Mouse (Mus musculus): ENCODE data around the gene Trabd. TPM values are rescaled to one million over a fixed set of nuclear protein-coding genes. Genes with fewer than 3 reads are reported as not detected.

Gene Trabd
- polyA plus RNA-seq, 1 experiment: 68.2 TPM

DNA sequence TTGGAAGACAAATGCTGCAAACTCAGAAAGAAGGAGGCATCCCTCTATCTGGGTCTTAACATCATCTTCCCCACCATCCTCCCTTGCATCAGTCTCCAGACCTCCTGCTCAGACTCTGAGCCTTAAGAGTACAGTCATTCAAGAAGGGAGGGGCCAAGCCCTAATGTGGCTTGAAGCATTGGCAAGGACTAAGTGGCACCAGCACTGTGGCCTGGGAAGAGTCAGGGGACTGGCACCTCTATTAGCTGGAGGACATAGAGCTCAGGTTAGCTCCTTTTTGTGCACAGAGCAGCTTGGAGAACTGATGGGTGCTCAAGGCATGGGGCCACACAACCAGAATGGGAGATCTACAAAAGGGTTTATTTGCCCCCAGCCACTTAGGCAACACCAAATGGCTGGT lies 55.3 kb downstream of the Trabd start:
- no peaks in the 10 kb centered on the region for H3K27me3 ChIP-seq (ENCODE audit: control insufficient read depth, insufficient read depth, insufficient read length)
- H3K36me3 ChIP-seq (ENCODE audit: control insufficient read depth, insufficient read depth): peaks cover 5% of the 10 kb centered on the region

DNA sequence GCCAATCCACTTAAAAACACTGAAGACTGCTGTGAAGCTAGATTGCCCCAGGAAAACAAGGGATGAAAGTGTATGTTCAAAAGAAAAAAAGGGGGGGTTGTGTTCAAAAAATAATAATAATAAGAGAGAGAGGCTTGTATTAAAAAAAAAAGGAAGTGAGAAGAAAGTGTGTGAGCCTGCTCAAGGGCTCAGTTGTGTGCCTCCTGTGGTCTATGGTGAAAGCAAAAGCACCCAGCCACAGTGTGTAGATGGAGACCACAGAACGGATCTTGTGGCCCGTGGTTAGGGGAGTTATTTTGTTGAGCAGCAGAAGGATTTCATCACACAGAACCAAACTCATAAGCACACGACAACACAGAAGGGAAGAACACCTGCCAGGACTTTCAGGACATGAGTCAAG lies 56.4 kb downstream of the Trabd start:
- no peak for TF ChIP-seq CEBPB (IDR thresholded peaks at IDR 0.05; ENCODE audit: insufficient read depth, poor library complexity, severe bottlenecking)
- H3K79me2 ChIP-seq (ENCODE audit: control insufficient read depth, insufficient read depth): no peaks in the 10 kb centered on the region

More for the DNA sequence above, 55.3 kb downstream of the Trabd start:
- Histone ChIP-seq H3K4me2 (ENCODE audit: low read depth) (no peak overlapping the region), H3ac (ENCODE audit: control insufficient read depth, insufficient read length) (no peak overlapping the region), H3K79me2 (ENCODE audit: control insufficient read depth, insufficient read depth) (no peaks in the 10 kb centered on the region), H3K4me3 (no peak overlapping the region)
- no peak for TF ChIP-seq POLR2AphosphoS2 (IDR thresholded peaks at IDR 0.05; ENCODE audit: insufficient read length, low read depth)
- no peak for TF ChIP-seq POLR2A (IDR thresholded peaks at IDR 0.05; ENCODE audit: insufficient read length, low read depth)
- TF ChIP-seq TCF3 (IDR thresholded peaks at IDR 0.05; ENCODE audit: insufficient read length, low read depth): no peak
- no peak for TF ChIP-seq MAX (IDR thresholded peaks at IDR 0.05; ENCODE audit: low read depth)
- TF ChIP-seq SRF (IDR thresholded peaks at IDR 0.05; ENCODE audit: control insufficient read depth, insufficient read length, low read depth): no peak
- TF ChIP-seq E2F4 (IDR thresholded peaks at IDR 0.05; ENCODE audit: insufficient read depth): no peak
- TF ChIP-seq CEBPB (IDR thresholded peaks at IDR 0.05; ENCODE audit: insufficient read depth, poor library complexity, severe bottlenecking): no peak
- no peak for TF ChIP-seq USF1 (IDR thresholded peaks at IDR 0.05; ENCODE audit: low read depth)

More for the DNA sequence above, 56.4 kb downstream of the Trabd start:
- Histone ChIP-seq H3K27me3 (ENCODE audit: control insufficient read depth, insufficient read depth, insufficient read length) (no peaks in the 10 kb centered on the region), H3ac (ENCODE audit: control insufficient read depth, insufficient read length) (no peak overlapping the region), H3K4me2 (ENCODE audit: low read depth) (no peak overlapping the region), H3K4me3 (no peak overlapping the region), H3K36me3 (ENCODE audit: control insufficient read depth, insufficient read depth) (peaks cover 5% of the 10 kb centered on the region)

Other genes with a start within 250 kb of the Trabd start
- gene Pim3, start 212.9 kb upstream of the Trabd start, polyA plus RNA-seq (2012; fragmentation: generic; extraction: Trizol): 26.9 TPM
- gene Ttll8, start 120.7 kb upstream of the Trabd start, polyA plus RNA-seq (2012; fragmentation: generic; extraction: Trizol): not detected
- gene Mlc1, start 96.1 kb upstream of the Trabd start, polyA plus RNA-seq (2012; fragmentation: generic; extraction: Trizol): not detected
- not detected for gene Mov10l1, start 92.2 kb upstream of the Trabd start, polyA plus RNA-seq (2012; fragmentation: generic; extraction: Trizol)
- not detected for gene Panx2, start 15.4 kb upstream of the Trabd start, polyA plus RNA-seq (2012; fragmentation: generic; extraction: Trizol)
- 23.8 TPM for gene Selenoo, start 14.0 kb downstream of the Trabd start, polyA plus RNA-seq (2012; fragmentation: generic; extraction: Trizol)
- 15.0 TPM for gene Tubgcp6, start 48.0 kb downstream of the Trabd start, polyA plus RNA-seq (2012; fragmentation: generic; extraction: Trizol)
- 11.7 TPM for gene Hdac10, start 53.6 kb downstream of the Trabd start, polyA plus RNA-seq (2012; fragmentation: generic; extraction: Trizol)
- gene Mapk12, start 65.6 kb downstream of the Trabd start, polyA plus RNA-seq (2012; fragmentation: generic; extraction: Trizol): 35.0 TPM
- 9.1 TPM for gene Mapk11, start 74.5 kb downstream of the Trabd start, polyA plus RNA-seq (2012; fragmentation: generic; extraction: Trizol)
- gene Plxnb2, start 105.7 kb downstream of the Trabd start, polyA plus RNA-seq (2012; fragmentation: generic; extraction: Trizol): 278 TPM
- gene Dennd6b, start 121.4 kb downstream of the Trabd start, polyA plus RNA-seq (2012; fragmentation: generic; extraction: Trizol): 6.6 TPM
- gene Ppp6r2, start 136.4 kb downstream of the Trabd start, polyA plus RNA-seq (2012; fragmentation: generic; extraction: Trizol): 43.6 TPM
- gene Sbf1, start 240.2 kb downstream of the Trabd start, polyA plus RNA-seq (2012; fragmentation: generic; extraction: Trizol): 222 TPM
- gene Adm2, start 247.6 kb downstream of the Trabd start, polyA plus RNA-seq (2012; fragmentation: generic; extraction: Trizol): 71.1 TPM

Data from myocyte (in vitro differentiated cells).